Mouse (Mus musculus): ENCODE measurements around the gene 5730409E04Rik. TPM values are rescaled to one million over a fixed set of nuclear protein-coding genes. Genes with fewer than 3 reads are reported as not detected.
A peak's percentile ranks its signal among the peaks of the same experiment; 100 is the strongest.

5730409E04Rik gene
- polyA plus RNA-seq, 1 experiment: 3.1 TPM

- TF ChIP-seq CTCF (IDR thresholded peaks at IDR 0.05; ENCODE audit: control insufficient read depth, insufficient read depth, low read length): no peak
- TF ChIP-seq POLR2A (IDR thresholded peaks at IDR 0.05; ENCODE audit: borderline replicate concordance, control insufficient read depth, low read depth, low read length): no peak
- Histone ChIP-seq H3K4me1 (ENCODE audit: control insufficient read depth, insufficient read depth, low read length) (no peaks in the 10 kb centered on the region), H3K4me3 (replicated peaks; ENCODE audit: control insufficient read depth, low read depth, low read length) (no peak overlapping the region), H3K27ac (ENCODE audit: control insufficient read depth, insufficient read depth, low read depth, low read length, poor library complexity) (no peak overlapping the region)
- WGBS: 47% methylated on average over 6 of the region's 6 CpGs
These were observed 17.6 kb upstream of the 5730409E04Rik start for GRCm38 (mm10) chr4:126592039-126592438.

- TF ChIP-seq POLR2A (IDR thresholded peaks at IDR 0.05; ENCODE audit: borderline replicate concordance, control insufficient read depth, low read depth, low read length) (no peak), CTCF (IDR thresholded peaks at IDR 0.05; ENCODE audit: control insufficient read depth, insufficient read depth, low read length) (peak; percentile 73)
- 34% methylated on average over 8 of the region's 8 CpGs for WGBS
These were observed 9.5 kb upstream of the 5730409E04Rik start for GRCm38 (mm10) chr4:126599971-126600754.

GRCm38 (mm10) chr4:126601597-126602444, 7.8 kb upstream of the 5730409E04Rik start:
- no peak overlapping the region for H3K27ac ChIP-seq (ENCODE audit: control insufficient read depth, insufficient read depth, low read depth, low read length, poor library complexity)
- 34% methylated on average over 19 of the region's 22 CpGs for WGBS
- H3K4me3 ChIP-seq (replicated peaks; ENCODE audit: control insufficient read depth, low read depth, low read length): no peak overlapping the region
- TF ChIP-seq CTCF (IDR thresholded peaks at IDR 0.05; ENCODE audit: control insufficient read depth, insufficient read depth, low read length) (no peak), POLR2A (IDR thresholded peaks at IDR 0.05; ENCODE audit: borderline replicate concordance, control insufficient read depth, low read depth, low read length) (no peak)
- no peaks in the 10 kb centered on the region for H3K4me1 ChIP-seq (ENCODE audit: control insufficient read depth, insufficient read depth, low read length)

More at GRCm38 (mm10) chr4:126599971-126600754, 9.5 kb upstream of the 5730409E04Rik start:
- Histone ChIP-seq H3K27ac (ENCODE audit: control insufficient read depth, insufficient read depth, low read depth, low read length, poor library complexity) (no peak overlapping the region), H3K4me3 (replicated peaks; ENCODE audit: control insufficient read depth, low read depth, low read length) (no peak overlapping the region), H3K4me1 (ENCODE audit: control insufficient read depth, insufficient read depth, low read length) (no peaks in the 10 kb centered on the region)

GRCm38 (mm10) chr4:126602445-126602762, 7.2 kb upstream of the 5730409E04Rik start:
- no peak overlapping the region for H3K27ac ChIP-seq (ENCODE audit: control insufficient read depth, insufficient read depth, low read depth, low read length, poor library complexity)
- H3K4me1 ChIP-seq (ENCODE audit: control insufficient read depth, insufficient read depth, low read length): no peaks in the 10 kb centered on the region
- TF ChIP-seq CTCF (IDR thresholded peaks at IDR 0.05; ENCODE audit: control insufficient read depth, insufficient read depth, low read length) (no peak), POLR2A (IDR thresholded peaks at IDR 0.05; ENCODE audit: borderline replicate concordance, control insufficient read depth, low read depth, low read length) (no peak)
- WGBS: 57% methylated on average over 6 of the region's 6 CpGs
- no peak overlapping the region for H3K4me3 ChIP-seq (replicated peaks; ENCODE audit: control insufficient read depth, low read depth, low read length)

GRCm38 (mm10) chr4:126604141-126604540, 5.5 kb upstream of the 5730409E04Rik start:
- no peak overlapping the region for H3K27ac ChIP-seq (ENCODE audit: control insufficient read depth, insufficient read depth, low read depth, low read length, poor library complexity)
- no peak for TF ChIP-seq CTCF (IDR thresholded peaks at IDR 0.05; ENCODE audit: control insufficient read depth, insufficient read depth, low read length)
- TF ChIP-seq POLR2A (IDR thresholded peaks at IDR 0.05; ENCODE audit: borderline replicate concordance, control insufficient read depth, low read depth, low read length): no peak
- H3K4me3 ChIP-seq (replicated peaks; ENCODE audit: control insufficient read depth, low read depth, low read length): no peak overlapping the region
- WGBS: 72% methylated on average over 2 of the region's 2 CpGs
- H3K4me1 ChIP-seq (ENCODE audit: control insufficient read depth, insufficient read depth, low read length): no peaks in the 10 kb centered on the region

GRCm38 (mm10) chr4:126605751-126606150, 3.9 kb upstream of the 5730409E04Rik start:
- 71% methylated on average over 4 of the region's 4 CpGs for WGBS
- TF ChIP-seq POLR2A (IDR thresholded peaks at IDR 0.05; ENCODE audit: borderline replicate concordance, control insufficient read depth, low read depth, low read length) (no peak), CTCF (IDR thresholded peaks at IDR 0.05; ENCODE audit: control insufficient read depth, insufficient read depth, low read length) (no peak)
- Histone ChIP-seq H3K4me3 (replicated peaks; ENCODE audit: control insufficient read depth, low read depth, low read length) (no peak overlapping the region), H3K4me1 (ENCODE audit: control insufficient read depth, insufficient read depth, low read length) (no peaks in the 10 kb centered on the region), H3K27ac (ENCODE audit: control insufficient read depth, insufficient read depth, low read depth, low read length, poor library complexity) (no peak overlapping the region)

- 87% methylated on average over 17 of the region's 17 CpGs for WGBS
- TF ChIP-seq POLR2A (IDR thresholded peaks at IDR 0.05; ENCODE audit: borderline replicate concordance, control insufficient read depth, low read depth, low read length): no peak
- no peak for TF ChIP-seq CTCF (IDR thresholded peaks at IDR 0.05; ENCODE audit: control insufficient read depth, insufficient read depth, low read length)
- Histone ChIP-seq H3K4me3 (replicated peaks; ENCODE audit: control insufficient read depth, low read depth, low read length) (no peak overlapping the region), H3K4me1 (ENCODE audit: control insufficient read depth, insufficient read depth, low read length) (no peaks in the 10 kb centered on the region), H3K27ac (ENCODE audit: control insufficient read depth, insufficient read depth, low read depth, low read length, poor library complexity) (peak overlapping the region; percentile 10; the same call in 1 of the 2 replicates)
These were observed 2.4 kb downstream of the 5730409E04Rik start for GRCm38 (mm10) chr4:126611991-126612390.

GRCm38 (mm10) chr4:126616312-126616711, 6.7 kb downstream of the 5730409E04Rik start:
- TF ChIP-seq POLR2A (IDR thresholded peaks at IDR 0.05; ENCODE audit: borderline replicate concordance, control insufficient read depth, low read depth, low read length) (no peak), CTCF (IDR thresholded peaks at IDR 0.05; ENCODE audit: control insufficient read depth, insufficient read depth, low read length) (no peak)
- WGBS: 66% methylated on average over 4 of the region's 4 CpGs

More at GRCm38 (mm10) chr4:126616312-126616711, 6.7 kb downstream of the 5730409E04Rik start:
- H3K27ac ChIP-seq (ENCODE audit: control insufficient read depth, insufficient read depth, low read depth, low read length, poor library complexity): no peak overlapping the region
- H3K4me3 ChIP-seq (replicated peaks; ENCODE audit: control insufficient read depth, low read depth, low read length): no peak overlapping the region
- no peaks in the 10 kb centered on the region for H3K4me1 ChIP-seq (ENCODE audit: control insufficient read depth, insufficient read depth, low read length)
